Mouse (Mus musculus) megakaryocyte, embryonic 14.5 days (primary cell): Measurements from ENCODE around the gene Adgre1.

Source experiments
- FLI1 ChIP-seq: IDR thresholded peaks from 2 replicates; pipeline ENCODE4 v1.6.1; 2012; ENCODE audit warnings: low read length, inconsistent platforms, mixed read lengths
- GATA1 ChIP-seq: IDR thresholded peaks from 3 replicates; pipeline ENCODE4 v1.6.1; 2012; ENCODE audit warnings: mixed read lengths, low read length, inconsistent platforms, borderline replicate concordance

DNA sequence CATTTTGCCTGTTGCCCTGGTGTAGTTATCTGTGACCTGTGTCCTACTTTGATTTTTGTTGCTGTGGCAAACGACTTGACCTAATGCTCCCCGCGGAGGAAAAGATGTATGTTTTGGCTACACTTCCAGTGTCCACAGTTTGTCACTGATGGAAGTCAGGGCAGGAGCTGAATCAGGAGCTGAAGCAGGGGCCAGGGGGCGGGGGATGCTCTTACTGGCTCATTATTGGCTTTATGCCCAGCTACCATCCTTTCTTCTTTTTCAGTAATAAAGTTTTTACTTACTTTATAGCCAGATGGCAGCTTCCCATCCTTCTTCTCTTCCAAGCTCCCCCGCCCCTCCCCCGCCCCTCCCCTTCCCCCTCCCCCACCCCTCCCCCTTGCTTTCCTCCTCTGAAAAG lies 29.5 kb upstream of the Adgre1 start:
- no peak for TF ChIP-seq GATA1
- no peak for TF ChIP-seq FLI1
